Mouse (Mus musculus) liver, embryonic 14.5 days (tissue): ENCODE data around the gene A930033H14Rik. TPM values are rescaled to one million over a fixed set of nuclear protein-coding genes. Genes with fewer than 3 reads are reported as not detected.

Experiments
- ATAC-seq: fragments of 200-750 bp; cut with Nextera tagmentation; 2 replicates; pipeline ENCODE4 v1.8.0; 2017; ENCODE audit warnings: moderate number of reproducible peaks, mild to moderate bottlenecking, moderate library complexity; ENCODE audit not compliant: insufficient read depth
- DNase-seq, 3 experiments: peaks; one replicate each; pipeline ENCODE4 v3.0.0-alpha.2; 2012 to 2013; ENCODE audit warnings: low read depth in 3 of 3, low spot score in 3 of 3
- H3K27ac ChIP-seq: fragments of 300-500 bp; sonication (generic); 2 replicates; pipeline ENCODE4 v1.5.1; 2014; ENCODE audit warnings: moderate library complexity, mild to moderate bottlenecking, control low read depth, inconsistent platforms
- H3K27me3 ChIP-seq: fragments of 300-500 bp; sonication (generic); 2 replicates; pipeline ENCODE4 v1.6.1; 2014; ENCODE audit warnings: mild to moderate bottlenecking, low read length, moderate library complexity; ENCODE audit not compliant: control insufficient read depth, insufficient read depth
- H3K36me3 ChIP-seq: fragments of 300-500 bp; sonication (generic); replicated peaks from 2 replicates; pipeline ENCODE4 v1.6.1; 2014; ENCODE audit warnings: low read depth; ENCODE audit not compliant: control insufficient read depth, insufficient read depth
- H3K4me1 ChIP-seq, 2 experiments: fragments of 200-500 bp in 1 of 2; fragments of 300-500 bp in 1 of 2; sonication (generic) in 1 of 2; replicated peaks; 2 replicates each; pipeline ENCODE4 v1.6.1; 2012 to 2014; ENCODE audit warnings: antibody characterized with exemption in 1 of 2, inconsistent platforms in 1 of 2, low read length in 1 of 2; ENCODE audit not compliant: control insufficient read depth in 2 of 2, insufficient read depth in 2 of 2
- H3K4me2 ChIP-seq: fragments of 300-500 bp; sonication (generic); 2 replicates; pipeline ENCODE4 v1.6.1; 2014; ENCODE audit warnings: low read depth, mild to moderate bottlenecking, control low read depth, moderate library complexity
- H3K4me3 ChIP-seq, 2 experiments: fragments of 200-500 bp in 1 of 2; fragments of 300-500 bp in 1 of 2; sonication (generic) in 1 of 2; 2 replicates each; pipeline ENCODE4 v1.5.1; 2012 to 2014; ENCODE audit warnings: low read depth in 2 of 2, low read length in 2 of 2, mild to moderate bottlenecking in 2 of 2, control low read depth in 1 of 2, inconsistent platforms in 1 of 2, moderate library complexity in 1 of 2; ENCODE audit not compliant: insufficient read depth in 1 of 2
- H3K9ac ChIP-seq: fragments of 300-500 bp; sonication (generic); replicated peaks from 2 replicates; pipeline ENCODE4 v1.6.1; 2014; ENCODE audit warnings: mild to moderate bottlenecking, control low read depth, moderate library complexity
- H3K9me3 ChIP-seq: fragments of 300-500 bp; sonication (generic); 2 replicates; pipeline ENCODE4 v1.6.1; 2016; ENCODE audit warnings: low read length, mixed read lengths; ENCODE audit not compliant: control insufficient read depth
- CTCF ChIP-seq: IDR thresholded peaks from 2 replicates; pipeline ENCODE4 v1.5.1; 2016; ENCODE audit warnings: antibody characterized with exemption, low read depth, control low read depth
- EP300 ChIP-seq: IDR thresholded peaks from 2 replicates; pipeline ENCODE4 v1.6.1; 2016; ENCODE audit warnings: antibody characterized with exemption, low read depth
- WGBS: fragments of 180-500 bp; shearing (Covaris S2); extraction: QIAGEN DNeasy Blood & Tissue Kit; methylation state at CpG from one replicate; pipeline ENCODE4 v1.1.7; 2014; ENCODE audit not compliant: insufficient replicate concordance; 5-methylcytosine and 5-hydroxymethylcytosine counted together
- polyA plus RNA-seq, 2 experiments: library from polyadenylated mRNA; depleted of rRNA in 1 of 2; stranded (reverse) in 1 of 2; unstranded in 1 of 2; fragments of >200 nt; fragmentation: Nextera tagmentation in 1 of 2; extraction: Ambion mirVana in 1 of 2; gene quantifications; 2 replicates each; pipeline versions ENCODE4 v1.2.1 to v1.2.3; 2012 to 2014

Gene A930033H14Rik
- polyA plus RNA-seq, 2 experiments, result 0.18 to 0.51 TPM

GRCm38 (mm10) chr10:69176116-69176515 lies 36.8 kb downstream of the A930033H14Rik start:
- Histone ChIP-seq H3K27ac (no peak overlapping the region), H3K36me3 (no peaks in the 10 kb centered on the region), H3K27me3 (no peaks in the 10 kb centered on the region), H3K4me2 (no peak overlapping the region), H3K4me3 (no peak overlapping the region), H3K9me3 (no peaks in the 10 kb centered on the region), H3K4me1 (no peaks in the 10 kb centered on the region), H3K9ac (no peak overlapping the region)
- ATAC-seq, result no peak
- no peak for DNase-seq
- 59% methylated on average over 3 of the region's 3 CpGs for WGBS
- TF ChIP-seq CTCF (no peak), EP300 (no peak)

- H3K4me1 ChIP-seq, result 0 out of 4 replicates have a peak, but pooled peaks cover 0 to 1% of the 10 kb centered on the region in 2 experiments
- WGBS, result 52% methylated on average over 3 of the region's 3 CpGs
- H3K27me3 ChIP-seq, result no peaks in the 10 kb centered on the region
- DNase-seq (no peak), ATAC-seq (no peak)
- H3K9me3 ChIP-seq, result no peaks in the 10 kb centered on the region
- no peak for TF ChIP-seq CTCF
- TF ChIP-seq EP300, result no peak
- H3K4me3 ChIP-seq, result no peak overlapping the region
- no peaks in the 10 kb centered on the region for H3K36me3 ChIP-seq
- H3K9ac ChIP-seq, result no peak overlapping the region
- H3K4me2 ChIP-seq, result no peak overlapping the region
- H3K27ac ChIP-seq, result no peak overlapping the region
Observed at GRCm38 (mm10) chr10:69172412-69172811, 40.5 kb downstream of the A930033H14Rik start.

GRCm38 (mm10) chr10:69166514-69166913 lies 46.4 kb downstream of the A930033H14Rik start:
- ATAC-seq (no peak), DNase-seq (no peak)
- Histone ChIP-seq H3K27ac (no peak overlapping the region), H3K4me1 (peaks cover 0 to 3% of the 10 kb centered on the region in 2 experiments; a peak in 1 of 4 replicates), H3K4me3 (no peak overlapping the region), H3K36me3 (no peaks in the 10 kb centered on the region), H3K4me2 (no peak overlapping the region), H3K9ac (no peak overlapping the region), H3K27me3 (no peaks in the 10 kb centered on the region), H3K9me3 (no peaks in the 10 kb centered on the region)
- 57% methylated on average over 12 of the region's 12 CpGs for WGBS
- TF ChIP-seq EP300 (no peak), CTCF (no peak)

- WGBS, result 63% methylated on average over 3 of the region's 3 CpGs
- Histone ChIP-seq H3K27ac (no peak overlapping the region), H3K4me3 (no peak overlapping the region), H3K36me3 (no peaks in the 10 kb centered on the region), H3K4me2 (no peak overlapping the region), H3K9ac (no peak overlapping the region), H3K4me1 (peaks cover 0 to 3% of the 10 kb centered on the region in 2 experiments; a peak in 1 of 4 replicates), H3K27me3 (no peaks in the 10 kb centered on the region), H3K9me3 (no peaks in the 10 kb centered on the region)
- DNase-seq (no peak), ATAC-seq (no peak)
- no peak for TF ChIP-seq EP300
- no peak for TF ChIP-seq CTCF
Observed at GRCm38 (mm10) chr10:69165847-69166246, 47.1 kb downstream of the A930033H14Rik start.

- Histone ChIP-seq H3K9ac (no peak overlapping the region), H3K27ac (no peak overlapping the region), H3K4me2 (no peak overlapping the region), H3K4me1 (peaks cover 0 to 3% of the 10 kb centered on the region in 2 experiments; a peak in 1 of 4 replicates), H3K4me3 (no peak overlapping the region), H3K36me3 (no peaks in the 10 kb centered on the region), H3K27me3 (no peaks in the 10 kb centered on the region), H3K9me3 (no peaks in the 10 kb centered on the region)
- DNase-seq, result no peak
- ATAC-seq, result no peak
- TF ChIP-seq EP300, result no peak
- TF ChIP-seq CTCF, result peak; percentile 56
- WGBS, result 38% methylated on average over 7 of the region's 7 CpGs
Observed at GRCm38 (mm10) chr10:69165125-69165524, 47.8 kb downstream of the A930033H14Rik start.
